Mouse (Mus musculus) liver, adult 2 months (tissue): ENCODE measurements around the gene Elavl4. TPM values are rescaled to one million over a fixed set of nuclear protein-coding genes. Genes with fewer than 3 reads are reported as not detected.
A peak's percentile ranks its signal among the peaks of the same experiment; 100 is the strongest.

Experiments used
- DNase-seq: peaks from one replicate; pipeline ENCODE4 v3.0.0-alpha.2; 2011; ENCODE audit warnings: low read depth, low spot score; ENCODE audit errors: extremely low read depth
- H3K27ac ChIP-seq: fragments of 200-500 bp; replicated peaks from 2 replicates; pipeline ENCODE4 v1.5.1; 2012; ENCODE audit warnings: low read depth, mild to moderate bottlenecking, control low read depth, inconsistent platforms, low read length; ENCODE audit not compliant: insufficient read depth
- H3K27me3 ChIP-seq: fragments of 200-500 bp; 2 replicates; pipeline ENCODE4 v1.6.1; 2012; ENCODE audit warnings: mild to moderate bottlenecking, moderate library complexity, low read length, inconsistent platforms; ENCODE audit not compliant: control insufficient read depth, insufficient read depth
- H3K36me3 ChIP-seq: fragments of 200-500 bp; 2 replicates; pipeline ENCODE4 v1.6.1; 2012; ENCODE audit warnings: low read length, inconsistent platforms; ENCODE audit not compliant: control insufficient read depth, insufficient read depth
- H3K4me1 ChIP-seq: fragments of 200-500 bp; 2 replicates; pipeline ENCODE4 v1.6.1; 2011; ENCODE audit warnings: low read length; ENCODE audit not compliant: control insufficient read depth, insufficient read depth
- H3K4me3 ChIP-seq: fragments of 200-500 bp; 2 replicates; pipeline ENCODE4 v1.5.1; 2011; ENCODE audit warnings: low read depth, mild to moderate bottlenecking, control low read depth, low read length, moderate library complexity; ENCODE audit not compliant: insufficient read depth
- H3K79me2 ChIP-seq: fragments of 200-500 bp; 2 replicates; pipeline ENCODE4 v1.6.1; 2012; ENCODE audit warnings: inconsistent platforms, mild to moderate bottlenecking, low read length, moderate library complexity; ENCODE audit not compliant: control insufficient read depth, insufficient read depth
- H3K9ac ChIP-seq: fragments of 200-500 bp; 2 replicates; pipeline ENCODE4 v1.6.1; 2012; ENCODE audit warnings: low read depth, mild to moderate bottlenecking, control low read depth, inconsistent platforms, low read length
- CTCF ChIP-seq: fragments of 200-500 bp; IDR thresholded peaks from 2 replicates; pipeline ENCODE4 v1.5.1; 2011; ENCODE audit warnings: low read depth, low read length, control low read depth
- POLR2A ChIP-seq: fragments of 200-500 bp; IDR thresholded peaks from 2 replicates; pipeline ENCODE4 v1.6.1; 2011; ENCODE audit warnings: low read length, control low read depth; ENCODE audit not compliant: insufficient read depth; ENCODE audit errors: extremely low read depth
- WGBS: fragments of 180-500 bp; shearing (Covaris S2); methylation state at CpG from one replicate; pipeline ENCODE4 v1.1.7; 2018; 5-methylcytosine and 5-hydroxymethylcytosine counted together
- polyA plus RNA-seq: library from polyadenylated mRNA; depleted of rRNA; stranded (reverse); fragments of >200 nt; gene quantifications from 2 replicates; pipeline ENCODE4 v1.2.3, GENCODE M21; 2012; rRNA removed
- total RNA-seq: library from RNA; depleted of rRNA; stranded (reverse); fragments of >200 nt; gene quantifications from 2 replicates; pipeline ENCODE4 v1.2.3, GENCODE M21; 2014; rRNA removed

The Elavl4 gene
- total RNA-seq = not detected in 2 replicates
- not detected in 2 replicates for polyA plus RNA-seq

DNA sequence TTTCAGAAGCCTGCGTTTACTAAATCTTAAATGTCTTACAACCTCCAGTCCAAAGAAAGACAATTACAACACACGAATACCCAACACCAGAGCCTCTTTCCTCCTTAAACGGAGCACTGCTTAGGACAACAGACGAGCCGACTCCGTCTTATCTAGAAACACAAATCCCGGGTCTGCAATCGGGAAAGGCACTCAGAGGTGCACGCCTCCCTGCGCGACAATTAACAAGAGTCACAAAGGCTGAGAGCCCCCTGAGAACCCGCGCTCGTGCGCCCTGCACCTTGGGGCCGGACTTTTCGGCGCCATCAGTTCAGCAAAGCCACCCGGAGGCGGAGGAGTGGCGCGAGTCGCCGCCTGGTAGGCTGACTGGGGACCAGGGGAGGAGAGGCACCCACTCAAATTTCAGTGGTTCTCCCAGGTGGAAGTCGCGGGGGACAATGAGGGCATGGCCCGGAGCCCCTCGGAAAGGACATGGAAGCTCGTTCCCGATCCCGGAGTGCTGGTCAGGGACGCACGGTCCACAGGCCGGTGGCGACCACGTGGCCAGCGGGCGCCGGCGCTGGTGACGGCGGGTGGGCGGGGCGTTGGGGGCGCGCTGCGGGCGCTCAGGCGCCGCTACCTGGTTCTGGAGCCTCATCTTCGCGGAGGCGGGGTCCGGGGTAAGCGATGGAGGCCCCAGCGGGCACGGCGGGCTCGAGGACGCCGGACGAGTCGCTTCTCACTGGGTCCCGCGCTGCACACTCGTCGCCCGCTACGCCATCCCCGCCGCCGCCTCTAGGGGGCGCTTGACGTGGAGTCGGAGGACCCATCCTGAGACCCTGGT lies at the start of gene Elavl4:
Elavl4 (minus strand) TSS at position 732 of the 823 bp plus-strand sequence.
- Histone ChIP-seq H3K9ac (no peak within 1 kb of the TSS), H3K36me3 (no peaks in the 10 kb centered on the region), H3K27ac (no peak within 1 kb of the TSS), H3K27me3 (peaks cover 2% of the 10 kb centered on the region; the same call in 1 of the 2 replicates), H3K4me3 (peak within 1 kb of the TSS; percentile 56), H3K79me2 (no peaks in the 10 kb centered on the region), H3K4me1 (no peaks in the 10 kb centered on the region; the same call in 1 of the 2 replicates)
- 1% methylated on average over 75 of the region's 75 CpGs for WGBS
- no peak for TF ChIP-seq POLR2A
- peak; percentile 48; the same call in 1 of the 2 replicates for TF ChIP-seq CTCF
- DNase-seq = no peak

DNA sequence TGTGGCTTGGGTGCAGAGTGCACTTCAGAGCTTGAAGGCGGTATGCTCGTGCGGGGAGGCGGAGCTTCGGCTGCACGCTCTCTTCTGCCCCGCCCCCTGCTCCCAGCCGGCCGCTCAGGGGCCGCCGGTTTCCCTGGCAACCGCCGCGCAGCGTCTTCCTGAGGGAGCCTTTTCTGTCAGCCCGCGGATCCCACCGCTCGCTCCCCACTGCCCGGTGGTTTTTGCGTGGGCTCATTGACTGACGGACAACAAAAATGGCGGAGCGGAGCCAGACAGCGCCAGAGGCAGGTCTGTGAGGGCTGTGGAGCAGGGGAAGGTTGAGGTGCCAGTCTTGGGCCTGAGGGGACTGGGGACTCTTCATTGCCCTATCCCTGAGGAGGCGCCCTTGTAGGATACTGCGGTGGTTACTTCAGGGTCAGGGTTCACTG lies 45.9 kb upstream of the Elavl4 start, which contains the start of gene Agbl4:
Agbl4 (plus strand) TSS at position 44 of the 428 bp plus-strand sequence.
- H3K27ac ChIP-seq = no peak within 1 kb of the TSS
- H3K9ac ChIP-seq = no peak within 1 kb of the TSS
- H3K27me3 ChIP-seq = no peaks in the 10 kb centered on the region
- under 1% methylated on average over 27 of the region's 27 CpGs for WGBS
- no peaks in the 10 kb centered on the region for H3K79me2 ChIP-seq
- H3K4me1 ChIP-seq = no peaks in the 10 kb centered on the region
- DNase-seq = peak; percentile 39
- no peak for TF ChIP-seq POLR2A
- no peak for TF ChIP-seq CTCF
- no peaks in the 10 kb centered on the region for H3K36me3 ChIP-seq
- peak within 1 kb of the TSS; percentile 60; the same call in 1 of the 2 replicates for H3K4me3 ChIP-seq

DNA sequence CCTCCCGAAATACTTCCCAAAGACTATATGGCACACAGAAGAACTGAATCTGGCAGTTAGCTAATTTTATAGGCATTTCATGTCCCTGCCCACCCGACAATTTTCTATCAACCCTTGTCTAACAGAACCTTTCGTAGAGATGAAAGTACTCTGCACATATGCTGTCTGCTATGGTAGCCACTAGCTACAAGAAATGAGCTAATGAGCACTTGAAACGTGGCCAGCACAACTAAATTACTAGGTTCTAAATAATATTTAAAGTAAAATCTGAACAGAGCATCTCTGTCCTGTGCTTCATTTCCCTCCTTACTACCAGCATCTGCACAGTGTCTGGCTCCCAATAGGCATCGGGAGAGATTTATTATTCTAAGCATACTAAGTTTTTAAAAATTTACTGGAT lies 44.5 kb upstream of the Elavl4 start:
- Histone ChIP-seq H3K9ac (no peak overlapping the region), H3K79me2 (no peaks in the 10 kb centered on the region), H3K4me3 (no peak overlapping the region), H3K27ac (no peak overlapping the region), H3K4me1 (no peaks in the 10 kb centered on the region), H3K27me3 (no peaks in the 10 kb centered on the region), H3K36me3 (no peaks in the 10 kb centered on the region)
- no peak for DNase-seq
- WGBS = 82% methylated on average over 5 of the region's 5 CpGs
- TF ChIP-seq POLR2A (no peak), CTCF (no peak)

DNA sequence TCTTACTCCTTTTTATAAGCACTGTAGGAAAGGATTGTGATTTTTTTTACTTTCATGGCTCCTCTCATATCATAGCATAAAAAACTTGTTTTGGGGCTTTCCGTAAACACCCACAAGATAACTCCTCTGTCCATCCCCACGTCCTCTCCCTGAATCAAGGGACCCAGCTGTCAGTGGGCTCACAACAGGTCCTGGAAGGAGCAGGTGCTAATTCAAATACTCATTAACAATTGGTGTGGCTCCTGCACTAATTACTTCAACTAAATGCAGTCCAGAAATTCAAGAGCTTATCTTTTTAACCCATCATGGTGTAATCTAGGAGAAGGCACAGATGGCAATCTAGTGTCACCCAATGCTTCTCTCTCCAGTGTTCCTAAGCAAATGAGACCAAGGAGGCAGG lies 8.9 kb upstream of the Elavl4 start:
- Histone ChIP-seq H3K27ac (no peak overlapping the region), H3K9ac (no peak overlapping the region), H3K4me3 (no peak overlapping the region), H3K36me3 (no peaks in the 10 kb centered on the region), H3K79me2 (no peaks in the 10 kb centered on the region), H3K4me1 (no peaks in the 10 kb centered on the region), H3K27me3 (no peaks in the 10 kb centered on the region)
- WGBS = 64% methylated on average over 2 of the region's 2 CpGs
- TF ChIP-seq CTCF = no peak
- TF ChIP-seq POLR2A = no peak
- no peak for DNase-seq

DNA sequence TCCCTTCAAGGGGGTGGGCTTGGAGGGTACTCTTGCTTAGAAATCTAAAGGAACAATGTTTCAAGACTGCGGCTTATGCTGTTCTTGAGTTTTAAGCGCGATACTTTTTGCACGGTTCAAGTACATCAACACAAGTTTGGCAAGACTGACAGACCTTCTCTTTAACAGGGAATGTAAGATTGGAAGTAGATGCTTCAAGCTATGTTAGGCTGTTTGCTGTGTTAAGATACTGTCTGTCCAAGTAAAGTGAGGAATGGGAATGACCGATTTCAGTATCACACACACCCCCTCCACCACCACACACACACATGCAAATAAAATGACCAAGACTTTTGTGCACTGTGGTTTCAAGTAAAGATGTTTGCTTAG lies 276 bp upstream of the Elavl4 start:
- TF ChIP-seq CTCF = no peak
- TF ChIP-seq POLR2A = no peak
- peaks cover 2% of the 10 kb centered on the region; the same call in 1 of the 2 replicates for H3K27me3 ChIP-seq
- no peak overlapping the region for H3K9ac ChIP-seq
- DNase-seq = peak; percentile 1
- H3K79me2 ChIP-seq = no peaks in the 10 kb centered on the region
- 14% methylated on average over 5 of the region's 5 CpGs for WGBS
- no peak overlapping the region for H3K27ac ChIP-seq
- H3K4me3 ChIP-seq = no peak overlapping the region; the same call in 1 of the 2 replicates
- H3K4me1 ChIP-seq = no peaks in the 10 kb centered on the region; the same call in 1 of the 2 replicates
- no peaks in the 10 kb centered on the region for H3K36me3 ChIP-seq

DNA sequence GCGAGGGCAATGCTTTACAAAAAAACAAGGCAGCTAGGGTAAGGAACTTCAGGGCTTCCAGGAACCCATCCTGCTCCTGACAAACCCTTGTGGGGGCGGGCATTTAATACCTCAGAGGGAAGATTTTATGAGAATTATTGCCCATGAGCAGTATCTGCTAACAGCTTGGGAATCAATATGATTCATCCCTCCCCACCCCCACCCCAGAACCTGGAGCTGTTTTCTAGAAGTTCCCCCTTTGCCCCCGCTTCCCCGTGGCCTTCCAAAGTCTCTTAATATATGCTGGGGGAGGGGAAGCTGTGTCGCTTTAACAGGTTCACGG lies 892 bp downstream of the Elavl4 start:
- no peaks in the 10 kb centered on the region for H3K79me2 ChIP-seq
- no peak overlapping the region for H3K27ac ChIP-seq
- H3K9ac ChIP-seq = no peak overlapping the region
- no peak overlapping the region for H3K4me3 ChIP-seq
- no peak for DNase-seq
- H3K27me3 ChIP-seq = peaks cover 2% of the 10 kb centered on the region; the same call in 1 of the 2 replicates
- no peak for TF ChIP-seq CTCF
- H3K4me1 ChIP-seq = no peaks in the 10 kb centered on the region; the same call in 1 of the 2 replicates
- H3K36me3 ChIP-seq = no peaks in the 10 kb centered on the region
- 15% methylated on average over 6 of the region's 6 CpGs for WGBS
